Mouse (Mus musculus) mesoderm, embryonic 11.5 days (tissue): ENCODE data around the gene Lama2.
"Not testable (repeated sequence)": the region's sequence is repeated elsewhere in the genome, so short reads cannot be mapped to it uniquely, and the experiment has no call there.

Experiments
- DNase-seq: peaks from one replicate; pipeline ENCODE4 v3.0.0-alpha.2; 2012; ENCODE audit warnings: low read depth, low spot score

The Lama2 gene

DNA sequence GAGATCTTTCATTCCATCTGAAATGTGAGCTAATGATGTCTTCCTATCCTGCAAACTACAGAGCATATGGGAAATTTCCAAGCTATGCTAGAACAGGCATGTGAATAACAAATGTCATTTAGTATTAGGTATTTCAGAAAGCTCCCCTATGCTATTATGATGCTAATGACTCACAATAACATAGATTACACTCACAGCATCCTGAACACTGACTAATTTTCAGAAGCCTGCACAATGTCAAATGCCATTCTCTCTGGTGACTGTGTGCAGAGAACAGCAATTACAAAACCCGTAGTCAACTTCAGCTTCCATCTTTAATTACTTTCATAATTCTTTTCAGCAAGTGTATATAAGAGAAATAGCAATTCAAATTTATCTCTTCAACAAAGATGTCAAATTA lies 596.9 kb downstream of the Lama2 start:
- no peak for DNase-seq

DNA sequence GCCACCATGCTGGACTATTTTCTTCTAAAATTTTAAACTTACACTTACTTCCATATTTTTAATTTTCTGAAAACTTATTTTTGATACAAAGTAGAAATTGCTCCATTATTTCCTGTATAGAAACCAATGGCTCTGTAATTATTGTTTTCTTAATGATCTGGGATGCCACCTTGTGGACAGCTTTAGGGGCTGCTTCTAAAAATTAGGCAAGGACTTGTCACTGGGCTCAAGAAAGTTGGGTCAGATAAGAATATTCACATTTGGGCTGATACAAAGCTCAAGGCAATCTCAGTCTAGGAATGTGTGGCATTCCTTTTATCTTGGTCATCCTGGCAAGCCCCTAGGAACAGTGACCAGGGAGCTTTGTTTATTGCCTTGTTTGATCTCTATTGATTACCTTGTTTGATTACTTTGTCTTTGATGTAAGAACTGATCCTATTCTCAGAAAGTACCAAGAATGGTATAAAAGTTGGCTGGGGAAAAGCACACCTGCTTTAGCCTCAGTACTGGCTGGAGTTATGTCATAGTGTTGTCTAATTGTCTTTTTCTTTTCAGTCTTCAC lies 606.7 kb downstream of the Lama2 start:
- DNase-seq: no peak

DNA sequence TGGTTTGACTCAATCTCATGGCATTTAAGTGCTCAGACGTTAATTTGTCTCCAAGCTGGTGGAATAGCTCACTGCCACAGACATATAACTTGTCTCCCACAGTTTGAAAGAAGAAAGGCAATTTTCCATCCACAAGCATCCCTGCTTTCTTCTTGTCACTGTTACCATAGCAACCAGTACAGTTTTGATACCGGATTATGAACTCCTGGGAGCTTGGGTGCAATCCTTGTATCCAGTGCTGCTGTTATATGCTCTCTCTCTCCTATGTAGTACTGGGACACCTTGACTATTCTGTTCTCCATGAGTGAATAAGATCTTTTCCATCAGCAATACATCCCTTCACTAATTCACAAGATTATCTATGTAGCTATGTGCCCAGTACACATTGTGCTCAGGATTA lies 612.2 kb downstream of the Lama2 start:
- no peak for DNase-seq

DNA sequence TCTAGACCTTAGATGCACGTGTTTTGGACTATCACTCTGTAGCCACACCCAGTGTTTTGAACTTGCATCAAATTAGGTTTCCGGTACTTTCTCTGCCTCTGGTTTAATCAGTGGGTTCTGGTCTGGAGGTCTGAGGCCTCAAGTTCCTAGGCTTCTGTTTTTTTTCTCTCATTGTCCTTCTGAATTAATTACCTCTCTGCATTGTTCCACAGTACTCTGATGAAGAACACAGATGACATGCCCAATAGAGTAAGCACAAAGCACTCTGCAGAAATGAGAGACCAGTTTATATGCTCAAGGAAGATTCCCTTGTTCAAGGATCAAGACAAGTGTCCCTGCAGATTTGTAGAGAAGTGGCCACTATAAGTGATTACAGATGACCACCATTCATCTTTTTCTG lies 613.8 kb downstream of the Lama2 start:
- no peak for DNase-seq

DNA sequence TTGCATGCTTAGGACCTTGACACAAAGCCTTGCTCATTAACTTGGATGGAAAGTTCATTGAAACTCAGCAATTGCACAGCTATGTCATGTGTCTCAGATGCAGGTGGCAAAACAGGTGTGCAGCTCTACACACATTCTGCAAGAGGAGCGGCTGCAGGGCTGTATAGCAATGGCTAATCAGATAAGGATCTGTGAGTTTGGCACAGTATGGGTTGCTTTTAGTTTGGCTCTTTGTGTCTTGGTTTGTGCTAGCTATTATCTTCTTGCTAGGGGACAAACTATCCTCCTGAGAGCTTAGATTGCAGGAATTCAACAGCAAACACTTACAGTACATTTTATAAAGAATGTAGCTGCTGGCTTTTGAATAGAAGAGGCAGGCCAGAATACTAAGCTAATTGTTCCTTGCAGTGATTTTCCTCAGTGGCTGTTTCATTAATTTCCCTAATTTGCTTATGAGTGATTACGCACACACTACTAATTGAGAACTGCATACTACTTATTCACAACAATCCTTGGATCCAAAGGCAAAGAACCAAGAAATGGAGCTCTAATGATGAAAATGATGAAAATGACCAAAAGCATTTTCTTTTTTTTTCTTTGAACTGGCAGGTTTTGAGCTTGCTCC lies 617.9 kb downstream of the Lama2 start:
- no peak for DNase-seq

DNA sequence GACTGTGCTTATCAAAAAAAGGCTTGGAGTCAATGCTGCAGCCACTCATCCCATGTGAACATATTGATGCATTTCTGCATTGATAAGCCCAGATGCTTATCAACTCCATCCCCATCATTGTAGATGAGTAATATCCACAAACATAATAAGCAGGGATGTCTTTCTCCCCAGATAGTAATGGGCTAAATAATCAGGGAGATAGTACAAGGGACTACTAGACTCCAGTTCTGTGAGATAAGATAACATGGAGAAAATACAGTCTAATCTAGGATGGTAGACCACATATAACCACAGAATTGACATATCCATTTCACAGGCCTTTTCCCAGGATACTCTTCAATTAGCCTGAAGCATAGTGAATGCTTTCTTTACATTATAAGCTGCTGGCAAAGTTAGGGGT lies 622.9 kb downstream of the Lama2 start:
- DNase-seq: no peak

DNA sequence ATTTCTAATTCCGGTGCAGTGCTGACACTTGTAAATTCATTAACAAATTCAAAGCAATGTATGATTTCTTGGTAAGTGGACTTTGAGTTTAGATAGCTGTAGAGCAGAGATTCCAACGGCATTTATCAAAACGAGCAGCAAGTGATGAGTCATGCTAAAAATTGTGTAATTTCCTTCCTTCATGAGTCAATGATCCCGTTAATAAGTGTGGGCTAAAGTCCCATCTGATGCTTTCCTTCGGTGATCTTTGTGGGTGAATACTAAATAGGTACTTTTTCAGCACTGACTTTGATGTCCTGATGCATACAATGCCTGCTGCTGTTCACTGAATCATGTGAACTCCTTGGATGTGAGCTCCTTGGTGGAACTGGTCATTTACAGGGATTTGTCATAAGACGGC lies 623.6 kb downstream of the Lama2 start:
- DNase-seq: no peak

DNA sequence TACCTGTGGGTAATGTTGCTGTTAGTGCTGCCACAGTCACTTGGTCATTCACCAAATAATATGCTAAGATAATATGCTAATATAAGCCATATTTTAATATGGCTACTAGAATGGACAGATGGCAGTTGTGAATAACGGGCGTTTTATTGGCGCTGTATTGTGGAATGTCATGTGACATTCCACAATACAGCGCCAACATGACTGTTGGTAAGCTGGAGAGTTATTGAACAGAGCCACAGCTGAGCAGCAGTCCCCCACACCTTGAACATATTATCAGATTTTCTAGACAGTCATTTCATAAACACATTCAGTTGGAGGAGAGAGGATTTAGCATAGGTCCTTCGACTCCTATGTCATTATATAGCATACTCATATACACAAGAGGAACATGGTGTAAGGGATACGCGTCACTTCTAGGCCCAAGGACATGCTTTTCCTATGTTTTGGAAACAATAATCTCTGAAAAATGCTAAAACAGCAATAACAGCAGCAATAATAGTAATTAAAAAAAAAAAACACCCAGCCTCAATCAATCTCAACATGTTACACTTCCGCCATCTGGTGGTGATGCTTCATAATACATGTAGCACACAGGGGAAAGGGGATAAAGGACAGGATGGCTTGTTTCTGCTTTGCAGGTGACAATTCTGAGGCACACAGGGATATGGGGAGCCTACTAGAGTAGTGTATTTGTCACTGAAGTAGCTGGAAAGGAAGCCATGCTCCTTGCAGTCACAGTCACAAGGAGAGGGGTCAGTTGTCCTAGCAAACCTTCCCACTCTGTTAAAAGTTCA lies 624.2 kb downstream of the Lama2 start:
- DNase-seq: peak; percentile 58

DNA sequence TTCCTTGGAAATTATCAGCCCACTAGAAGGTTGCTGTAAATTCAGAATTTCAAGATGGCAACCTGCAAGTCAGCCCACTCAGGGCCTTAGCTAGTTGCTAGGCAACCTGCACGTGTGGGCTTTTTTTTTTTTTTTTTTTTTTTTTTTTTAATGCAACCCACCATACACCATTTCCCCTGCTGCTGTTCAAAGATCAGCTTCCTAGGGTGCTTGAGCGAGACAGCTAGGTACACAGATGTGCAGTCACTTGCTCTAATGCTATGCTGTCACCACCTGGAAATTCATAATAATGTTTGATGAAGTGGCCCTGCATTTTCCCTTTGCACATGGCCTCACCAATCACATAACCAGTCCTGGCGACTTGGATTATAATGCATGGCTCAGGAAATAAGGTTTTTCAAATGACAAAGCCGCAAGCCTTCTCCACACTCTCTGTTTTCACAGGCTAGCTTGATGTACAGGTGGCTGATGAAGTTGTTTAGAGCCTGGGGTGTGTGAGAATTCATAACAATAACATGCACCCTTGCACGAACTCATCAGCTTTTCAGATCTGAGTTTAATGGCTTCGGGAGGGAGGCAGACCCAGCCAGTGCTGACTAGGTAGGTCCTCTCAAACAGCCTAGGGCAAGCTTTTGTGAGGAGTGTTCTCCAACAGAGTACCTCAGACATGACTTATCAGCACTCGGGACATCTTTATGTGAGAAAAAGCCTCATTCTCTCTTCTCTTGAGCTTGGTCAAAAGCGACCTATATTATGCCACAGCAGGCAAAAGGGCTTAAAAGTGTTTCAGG lies 625.4 kb downstream of the Lama2 start:
- DNase-seq: no peak

DNA sequence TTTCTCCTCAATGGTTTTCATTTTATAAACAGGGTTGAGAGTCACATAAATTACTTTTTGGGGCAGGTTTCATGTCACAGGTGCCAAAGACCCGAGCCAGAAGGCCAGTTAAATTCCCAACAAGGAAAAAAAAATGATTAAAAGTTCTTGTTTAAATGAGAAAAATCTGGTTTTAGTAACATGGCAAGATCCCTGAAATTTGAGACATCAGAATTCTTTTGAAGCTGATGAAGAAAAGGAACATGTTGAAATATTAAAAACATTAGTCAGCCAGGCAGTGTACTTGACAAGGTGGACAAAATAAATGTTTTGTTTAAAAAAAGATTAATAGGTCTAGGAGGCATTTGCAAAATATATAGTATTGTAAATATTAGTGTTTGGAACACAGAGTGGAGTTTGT lies 634.1 kb downstream of the Lama2 start:
- DNase-seq: no peak

DNA sequence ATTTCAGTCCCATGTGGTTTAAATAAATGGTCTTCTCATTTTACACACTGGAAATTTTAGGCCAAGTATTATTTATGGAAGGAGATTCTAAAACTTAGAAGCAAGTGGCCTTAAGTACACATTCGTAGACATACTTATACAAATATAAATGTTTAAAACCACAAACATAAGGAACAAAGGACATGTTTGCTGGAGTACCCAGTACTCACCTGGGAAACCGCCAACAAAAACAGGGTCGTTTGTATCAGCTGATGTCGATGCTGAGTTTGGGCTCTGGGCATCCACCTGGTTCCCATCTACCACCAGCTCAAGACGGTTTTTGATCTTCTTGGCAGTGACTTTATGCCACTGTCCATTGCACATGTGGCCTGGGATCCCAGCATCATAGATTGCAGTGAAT lies 635.5 kb downstream of the Lama2 start:
- DNase-seq: not testable (repeated sequence)

DNA sequence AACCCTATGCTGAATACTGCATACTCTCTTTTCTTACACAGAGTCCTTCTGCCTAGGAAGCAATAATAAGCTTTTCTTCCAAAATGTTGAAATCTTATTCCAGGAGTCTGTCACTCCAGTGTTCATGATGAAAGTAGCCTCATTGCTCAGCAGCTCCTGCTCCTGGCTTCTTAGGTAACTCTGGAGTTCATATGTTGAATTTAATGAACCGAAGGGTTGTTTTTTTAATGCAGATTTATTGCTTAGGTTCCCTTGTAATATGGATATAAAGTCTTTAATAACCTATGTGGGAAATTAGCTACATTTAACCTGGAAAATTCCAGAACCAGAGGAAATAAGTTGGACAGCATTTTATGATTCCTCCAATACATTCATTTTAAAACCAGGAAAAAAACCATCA lies 636.0 kb downstream of the Lama2 start:
- DNase-seq: no peak

DNA sequence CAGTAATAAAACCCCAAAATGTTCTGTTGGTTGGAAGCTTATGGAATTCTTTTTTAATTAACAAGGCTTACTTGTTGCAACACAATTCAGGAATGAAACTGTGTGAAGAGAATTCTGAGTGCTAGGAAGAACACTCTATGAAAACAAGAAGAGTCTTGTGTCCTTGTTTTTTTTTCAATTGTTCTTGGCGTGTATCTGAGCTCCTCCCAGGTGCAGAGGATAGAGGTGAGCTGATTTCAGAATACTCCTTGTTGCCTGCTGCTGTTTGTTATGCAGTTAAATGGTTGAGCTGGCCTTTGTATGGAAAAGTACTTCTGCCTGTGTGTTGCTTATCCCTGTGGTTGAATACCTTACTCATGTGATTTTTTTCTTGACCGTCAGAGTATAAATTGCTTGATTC lies 636.9 kb downstream of the Lama2 start:
- DNase-seq: no peak

DNA sequence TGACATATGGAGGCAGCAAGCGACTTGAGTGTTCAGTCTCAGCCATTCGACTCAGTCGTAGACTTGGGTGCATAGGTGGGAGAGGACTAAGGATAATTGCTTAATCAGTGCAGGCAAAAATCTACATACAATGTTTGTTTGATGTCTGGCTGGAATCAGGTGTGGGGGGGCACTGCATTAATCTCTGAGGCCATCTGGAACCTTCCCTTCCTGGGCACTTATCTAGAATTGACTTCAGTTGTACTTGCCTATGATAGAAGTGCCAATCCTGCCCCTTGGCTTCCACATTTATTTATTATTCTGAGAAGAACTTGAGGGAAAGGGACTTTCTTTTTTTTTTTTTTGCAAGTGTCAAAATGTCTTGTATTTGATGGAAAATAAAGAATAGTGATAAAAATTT lies 644.2 kb downstream of the Lama2 start:
- no peak for DNase-seq

DNA sequence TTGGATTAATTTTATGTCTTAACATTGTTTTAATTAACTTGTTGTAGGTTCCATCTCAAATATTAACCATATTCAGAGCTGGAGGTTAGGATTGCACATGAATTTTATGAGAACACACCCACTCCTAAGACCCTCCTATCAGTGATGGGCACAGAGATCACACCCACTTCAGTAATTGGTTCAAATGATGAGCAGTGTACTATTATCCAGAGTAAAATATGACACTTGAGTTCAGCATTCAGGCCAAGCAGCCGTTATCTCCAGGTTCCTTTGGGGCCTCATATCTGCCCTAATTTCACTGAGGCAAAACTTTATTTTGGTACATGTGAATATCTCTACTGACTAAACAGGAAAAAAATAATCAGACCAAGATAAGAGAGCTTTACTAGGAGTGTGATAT lies 645.3 kb downstream of the Lama2 start:
- DNase-seq: no peak

DNA sequence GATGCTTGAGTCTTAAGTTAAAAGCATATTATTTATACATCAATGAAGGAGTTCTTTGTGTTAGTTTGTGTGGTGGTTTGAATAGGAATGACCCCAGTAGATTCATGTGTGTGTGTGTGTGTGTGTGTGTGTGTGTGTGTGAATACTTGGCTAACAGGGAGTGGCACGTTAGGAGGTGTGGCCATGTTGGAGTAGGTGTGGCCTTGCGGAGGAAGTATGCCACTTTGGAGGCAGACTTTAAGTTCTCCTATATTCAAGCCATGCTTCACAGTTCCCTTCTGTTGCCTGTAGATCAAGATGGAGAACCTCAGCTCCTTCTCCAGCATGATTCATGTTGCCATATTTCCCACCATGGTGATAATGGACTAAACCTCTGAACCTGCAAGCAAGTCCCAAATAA lies 646.0 kb downstream of the Lama2 start:
- no peak for DNase-seq

DNA sequence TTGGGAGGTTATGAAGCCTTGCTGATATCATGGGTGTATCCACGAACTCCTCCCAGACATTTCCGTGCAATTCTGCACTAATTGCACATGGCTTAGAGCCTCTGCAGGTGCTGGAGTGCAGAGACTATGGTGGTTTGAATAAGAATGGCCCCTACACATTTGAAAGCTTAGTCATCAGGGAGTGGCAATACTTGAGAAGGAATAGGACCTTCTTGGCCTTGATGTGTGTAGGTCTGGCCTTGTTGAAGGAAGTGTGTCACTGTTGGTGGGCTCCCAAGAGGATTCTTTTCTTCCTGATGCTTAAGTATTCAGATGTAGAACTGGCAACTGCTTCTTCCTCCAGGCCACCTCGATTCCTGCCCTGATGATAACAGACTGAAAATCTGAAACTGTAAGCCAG lies 661.0 kb downstream of the Lama2 start:
- DNase-seq: no peak

DNA sequence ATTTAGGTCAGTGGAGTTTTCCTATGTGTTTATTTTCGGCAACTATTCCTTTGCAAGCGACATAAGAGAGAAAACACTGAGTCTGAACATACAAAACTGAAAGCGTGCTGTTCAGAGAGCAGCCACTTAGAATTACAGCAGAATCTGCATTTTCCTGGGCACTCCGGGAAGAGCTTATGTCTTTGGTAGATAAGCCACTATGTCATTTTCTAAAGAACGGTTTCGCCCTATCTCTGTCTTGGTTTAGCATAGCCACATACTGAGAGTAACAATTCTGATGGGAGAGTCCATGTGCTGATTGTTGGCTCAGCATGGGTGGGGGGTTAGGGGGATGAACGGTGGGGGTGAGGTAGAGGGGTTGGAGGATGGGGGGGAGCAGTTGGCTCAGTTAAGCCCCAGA lies 669.1 kb downstream of the Lama2 start:
- DNase-seq: no peak

DNA sequence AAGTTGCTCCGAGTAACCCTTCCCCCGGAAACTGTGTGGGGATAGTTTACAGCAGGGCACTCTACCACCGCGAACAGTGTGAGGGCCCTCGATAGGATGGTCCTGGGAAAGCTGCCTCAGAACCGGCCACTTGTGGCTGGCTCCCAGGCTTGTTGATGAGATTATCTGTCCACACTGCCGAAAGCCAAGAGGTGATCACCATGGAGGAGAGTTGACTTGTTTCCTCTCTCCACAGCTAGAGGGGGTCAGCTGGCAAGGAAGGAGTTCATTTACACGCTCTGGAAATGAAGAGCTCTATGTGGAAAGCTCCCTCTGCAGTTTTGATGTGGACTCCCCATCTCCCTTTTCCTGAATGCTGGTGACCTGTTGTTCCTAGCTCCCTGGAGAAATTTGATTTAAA lies 669.9 kb downstream of the Lama2 start:
- no peak for DNase-seq

DNA sequence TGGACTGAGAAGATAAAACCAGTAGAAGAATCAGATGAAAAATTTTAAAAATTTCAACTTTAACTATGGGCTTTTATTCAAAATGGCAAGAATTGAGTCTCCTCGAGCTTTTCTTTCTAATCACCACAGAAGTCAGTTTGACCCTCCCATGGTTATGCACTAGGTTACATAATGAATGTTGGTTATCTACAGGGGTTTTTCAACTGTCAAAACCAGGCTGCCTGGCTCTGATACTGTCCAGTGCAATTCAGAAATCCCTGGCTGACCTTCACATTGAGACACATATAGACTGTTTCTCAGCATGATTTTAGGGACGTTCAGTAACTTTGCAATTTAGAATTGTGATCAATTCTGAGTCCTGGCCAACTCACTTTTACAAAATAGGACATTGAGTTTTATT lies 671.2 kb downstream of the Lama2 start:
- DNase-seq: no peak

DNA sequence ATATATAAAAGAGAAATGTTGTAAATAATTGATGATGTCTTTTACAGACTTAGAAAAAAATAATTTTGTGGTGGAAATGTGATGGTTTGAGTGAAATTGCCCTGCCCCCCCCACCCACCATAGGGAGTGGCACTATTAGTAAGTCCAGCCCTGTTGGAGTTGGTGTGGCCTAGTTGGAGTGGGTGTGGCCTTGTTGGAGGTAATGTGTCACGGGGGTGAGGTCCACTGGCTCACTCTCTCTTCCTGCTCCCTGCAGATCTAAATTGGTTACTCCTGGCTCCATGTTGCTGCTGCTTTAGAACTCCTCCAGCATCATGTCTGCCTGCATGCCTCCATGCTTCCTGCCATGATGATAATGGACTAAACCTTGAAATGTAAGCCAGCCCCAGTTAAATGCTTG lies 680.0 kb downstream of the Lama2 start:
- no peak for DNase-seq

DNA sequence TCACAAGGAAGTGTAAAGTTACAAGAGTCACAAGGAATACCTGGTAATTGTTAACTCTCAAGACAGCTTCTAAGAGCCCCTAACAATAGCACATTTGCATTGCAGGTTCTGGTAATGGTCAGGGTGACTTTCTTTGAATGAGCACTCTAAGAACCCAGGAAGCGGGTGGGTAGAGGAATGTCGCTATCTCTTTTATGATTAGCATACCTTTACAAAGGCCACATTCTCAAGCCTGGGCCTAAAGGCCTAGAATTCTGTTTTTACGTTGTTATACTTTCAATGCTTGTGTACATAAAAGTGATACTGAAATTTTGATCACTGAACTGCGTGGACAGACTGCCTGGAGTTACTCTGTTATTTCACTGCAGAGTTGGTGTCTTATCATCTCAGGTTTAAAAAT lies 681.1 kb downstream of the Lama2 start:
- DNase-seq: not testable (repeated sequence)
